Mouse (Mus musculus): ENCODE results near the gene Kif18b. TPM values are rescaled to one million over a fixed set of nuclear protein-coding genes. Genes with fewer than 3 reads are reported as not detected.

Kif18b gene
- polyA plus RNA-seq, 1 experiment from 2014 or later: 7.4 TPM

DNA sequence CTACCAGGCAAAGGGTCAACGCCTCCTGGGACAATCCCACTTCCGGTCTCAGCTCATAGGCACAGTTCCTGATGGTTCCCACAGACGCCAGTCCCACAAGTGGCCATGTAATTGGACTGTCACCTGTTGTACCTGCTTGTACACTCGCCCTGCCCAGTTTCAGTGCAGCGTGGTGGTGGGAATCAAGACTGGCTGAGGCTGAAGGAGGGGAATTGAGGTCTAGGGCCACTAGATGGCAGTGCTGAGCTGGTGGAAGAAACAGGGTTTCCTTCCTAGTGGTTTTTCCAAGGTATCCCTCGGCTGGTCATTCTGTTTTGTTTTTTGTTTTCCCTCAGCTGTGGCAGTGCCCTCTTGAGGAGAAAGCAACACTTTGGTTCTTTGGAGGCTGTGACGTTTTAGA is 24.2 kb downstream of the Kif18b start, which contains the start of gene Gfap:
Gene Gfap, minus strand, starts transcription at position 150 of the 400 bp plus-strand sequence.
- 12% methylated on average over 7 of the region's 7 CpGs for WGBS

GRCm38 (mm10) chr11:102898408-102898807 is 26.5 kb downstream of the Kif18b start:
- DNase-seq (ENCODE audit: low spot score) (no peak), ATAC-seq (replicated peaks; ENCODE audit: insufficient number of reproducible peaks, low FRiP score, low TSS enrichment, low read depth) (no peak)
- Histone ChIP-seq H3K36me3 (replicated peaks; ENCODE audit: control insufficient read depth, insufficient read depth, low read depth, low read length) (no peaks in the 10 kb centered on the region), H3K4me2 (ENCODE audit: low read depth, low read length) (no peak overlapping the region), H3K9me3 (replicated peaks; ENCODE audit: control insufficient read depth, low read length) (no peaks in the 10 kb centered on the region), H3K27ac (replicated peaks; ENCODE audit: low read depth, low read length) (no peak overlapping the region), H3K9ac (replicated peaks; ENCODE audit: low read length) (no peak overlapping the region), H3K4me1 (ENCODE audit: control insufficient read depth, insufficient read depth, low read length) (no peaks in the 10 kb centered on the region; the same call in 1 of the 2 replicates), H3K4me3 (ENCODE audit: low read depth, low read length) (no peak overlapping the region), H3K27me3 (ENCODE audit: control insufficient read depth, insufficient read depth, low read length) (peaks cover 6% of the 10 kb centered on the region; the same call in 1 of the 2 replicates)
- WGBS: 65% methylated on average over 9 of the region's 9 CpGs

More for the DNA sequence above, 24.2 kb downstream of the Kif18b start, which contains the start of gene Gfap:
- peak; percentile 90 for DNase-seq (ENCODE audit: low spot score)
- no peaks in the 10 kb centered on the region for H3K36me3 ChIP-seq (replicated peaks; ENCODE audit: control insufficient read depth, insufficient read depth, low read depth, low read length)
- H3K4me1 ChIP-seq (ENCODE audit: control insufficient read depth, insufficient read depth, low read length): no peaks in the 10 kb centered on the region; the same call in 1 of the 2 replicates
- ATAC-seq (replicated peaks; ENCODE audit: insufficient number of reproducible peaks, low FRiP score, low TSS enrichment, low read depth): peak; percentile 54; the same call in 1 of the 2 replicates
- no peak within 1 kb of the TSS for H3K9ac ChIP-seq (replicated peaks; ENCODE audit: low read length)
- no peak within 1 kb of the TSS for H3K4me2 ChIP-seq (ENCODE audit: low read depth, low read length)
- 0 out of 2 replicates have a peak, but pooled peaks cover 2% of the 10 kb centered on the region for H3K27me3 ChIP-seq (ENCODE audit: control insufficient read depth, insufficient read depth, low read length)
- H3K9me3 ChIP-seq (replicated peaks; ENCODE audit: control insufficient read depth, low read length): no peaks in the 10 kb centered on the region
- no peak within 1 kb of the TSS for H3K27ac ChIP-seq (replicated peaks; ENCODE audit: low read depth, low read length)
- H3K4me3 ChIP-seq (ENCODE audit: low read depth, low read length): no peak within 1 kb of the TSS

DNA sequence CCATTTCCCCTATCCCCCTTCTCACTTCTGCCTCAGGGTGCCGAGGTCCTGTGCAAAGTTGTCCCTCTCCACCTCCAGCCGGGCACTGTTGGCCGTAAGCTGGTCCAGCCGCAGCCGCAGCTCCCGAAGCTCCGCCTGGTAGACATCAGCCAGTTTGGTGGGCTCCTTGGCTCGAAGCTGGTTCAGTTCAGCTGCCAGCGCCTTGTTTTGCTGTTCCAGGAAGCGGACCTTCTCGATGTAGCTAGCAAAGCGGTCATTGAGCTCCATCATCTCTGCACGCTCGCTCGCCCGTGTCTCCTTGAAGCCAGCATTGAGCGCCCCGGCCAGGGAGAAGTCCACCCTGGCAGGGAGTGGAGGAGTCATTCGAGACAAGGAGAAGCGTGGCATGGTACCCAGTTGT is 28.3 kb downstream of the Kif18b start:
- DNase-seq (ENCODE audit: low spot score) (no peak), ATAC-seq (replicated peaks; ENCODE audit: insufficient number of reproducible peaks, low FRiP score, low TSS enrichment, low read depth) (no peak)
- H3K36me3 ChIP-seq (replicated peaks; ENCODE audit: control insufficient read depth, insufficient read depth, low read depth, low read length): no peaks in the 10 kb centered on the region
- no peak overlapping the region for H3K4me2 ChIP-seq (ENCODE audit: low read depth, low read length)
- H3K4me3 ChIP-seq (ENCODE audit: low read depth, low read length): no peak overlapping the region
- H3K9ac ChIP-seq (replicated peaks; ENCODE audit: low read length): no peak overlapping the region
- peaks cover 6% of the 10 kb centered on the region for H3K27me3 ChIP-seq (ENCODE audit: control insufficient read depth, insufficient read depth, low read length)
- H3K27ac ChIP-seq (replicated peaks; ENCODE audit: low read depth, low read length): no peak overlapping the region
- H3K9me3 ChIP-seq (replicated peaks; ENCODE audit: control insufficient read depth, low read length): no peaks in the 10 kb centered on the region
- WGBS: 77% methylated on average over 20 of the region's 20 CpGs
- H3K4me1 ChIP-seq (ENCODE audit: control insufficient read depth, insufficient read depth, low read length): no peaks in the 10 kb centered on the region; the same call in 1 of the 2 replicates

DNA sequence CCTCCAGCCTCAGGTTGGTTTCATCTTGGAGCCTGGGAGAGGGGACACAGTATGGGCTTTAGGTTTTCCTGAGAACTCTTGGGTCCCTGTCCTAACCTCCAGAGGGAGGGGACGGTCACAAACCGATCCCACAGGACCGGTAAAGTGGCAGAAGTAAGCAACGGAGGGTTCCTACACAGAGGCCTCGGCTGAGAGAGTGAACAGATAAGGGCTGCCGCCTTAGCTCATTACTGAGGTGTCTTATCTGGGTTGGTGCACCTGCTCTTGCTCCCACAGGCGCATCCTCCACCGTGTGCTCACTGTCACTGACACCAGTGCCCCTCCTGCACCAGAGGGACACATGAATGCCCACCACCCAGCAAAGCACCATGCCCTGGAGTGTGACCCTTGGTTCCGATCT is 29.1 kb downstream of the Kif18b start:
- no peak for DNase-seq (ENCODE audit: low spot score)
- H3K4me2 ChIP-seq (ENCODE audit: low read depth, low read length): no peak overlapping the region
- no peaks in the 10 kb centered on the region for H3K9me3 ChIP-seq (replicated peaks; ENCODE audit: control insufficient read depth, low read length)
- no peaks in the 10 kb centered on the region for H3K36me3 ChIP-seq (replicated peaks; ENCODE audit: control insufficient read depth, insufficient read depth, low read depth, low read length)
- 81% methylated on average over 9 of the region's 9 CpGs for WGBS
- H3K9ac ChIP-seq (replicated peaks; ENCODE audit: low read length): no peak overlapping the region
- no peak for ATAC-seq (replicated peaks; ENCODE audit: insufficient number of reproducible peaks, low FRiP score, low TSS enrichment, low read depth)
- H3K4me3 ChIP-seq (ENCODE audit: low read depth, low read length): no peak overlapping the region
- no peak overlapping the region for H3K27ac ChIP-seq (replicated peaks; ENCODE audit: low read depth, low read length)
- H3K27me3 ChIP-seq (ENCODE audit: control insufficient read depth, insufficient read depth, low read length): peaks cover 6% of the 10 kb centered on the region
- no peaks in the 10 kb centered on the region; the same call in 1 of the 2 replicates for H3K4me1 ChIP-seq (ENCODE audit: control insufficient read depth, insufficient read depth, low read length)

DNA sequence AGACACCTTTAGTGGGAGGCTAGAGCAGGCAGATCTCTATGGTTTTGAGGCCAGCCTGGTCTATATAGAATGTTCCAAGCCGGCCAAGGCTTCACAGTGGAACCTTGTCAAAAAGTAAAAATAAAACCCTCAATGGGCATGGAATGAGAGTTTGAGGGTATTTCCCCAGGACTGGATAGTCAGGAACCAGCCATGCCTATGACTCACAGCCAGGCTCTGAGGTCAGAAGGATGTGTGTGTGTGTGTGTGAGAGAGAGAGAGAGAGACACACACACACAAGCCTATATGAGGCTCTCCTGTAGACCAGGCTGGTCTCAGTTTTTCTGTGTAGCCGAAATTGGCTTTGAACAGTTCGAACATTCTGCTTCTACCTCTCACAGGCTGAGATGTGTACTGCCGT is 30.2 kb downstream of the Kif18b start:
- DNase-seq (ENCODE audit: low spot score): no peak
- Histone ChIP-seq H3K4me1 (ENCODE audit: control insufficient read depth, insufficient read depth, low read length) (no peaks in the 10 kb centered on the region; the same call in 1 of the 2 replicates), H3K27me3 (ENCODE audit: control insufficient read depth, insufficient read depth, low read length) (peaks cover 6% of the 10 kb centered on the region), H3K4me3 (ENCODE audit: low read depth, low read length) (no peak overlapping the region), H3K9ac (replicated peaks; ENCODE audit: low read length) (no peak overlapping the region), H3K27ac (replicated peaks; ENCODE audit: low read depth, low read length) (no peak overlapping the region), H3K4me2 (ENCODE audit: low read depth, low read length) (no peak overlapping the region), H3K9me3 (replicated peaks; ENCODE audit: control insufficient read depth, low read length) (no peaks in the 10 kb centered on the region), H3K36me3 (replicated peaks; ENCODE audit: control insufficient read depth, insufficient read depth, low read depth, low read length) (no peaks in the 10 kb centered on the region)
- no peak for ATAC-seq (replicated peaks; ENCODE audit: insufficient number of reproducible peaks, low FRiP score, low TSS enrichment, low read depth)
- 93% methylated on average over 4 of the region's 4 CpGs for WGBS

- peak; percentile 78 for ATAC-seq (replicated peaks; ENCODE audit: insufficient number of reproducible peaks, low FRiP score, low TSS enrichment, low read depth)
- H3K27ac ChIP-seq (replicated peaks; ENCODE audit: low read depth, low read length): no peak overlapping the region
- WGBS: 1% methylated on average over 43 of the region's 43 CpGs
Measured at GRCm38 (mm10) chr11:102893015-102893651, 31.8 kb downstream of the Kif18b start.

DNA sequence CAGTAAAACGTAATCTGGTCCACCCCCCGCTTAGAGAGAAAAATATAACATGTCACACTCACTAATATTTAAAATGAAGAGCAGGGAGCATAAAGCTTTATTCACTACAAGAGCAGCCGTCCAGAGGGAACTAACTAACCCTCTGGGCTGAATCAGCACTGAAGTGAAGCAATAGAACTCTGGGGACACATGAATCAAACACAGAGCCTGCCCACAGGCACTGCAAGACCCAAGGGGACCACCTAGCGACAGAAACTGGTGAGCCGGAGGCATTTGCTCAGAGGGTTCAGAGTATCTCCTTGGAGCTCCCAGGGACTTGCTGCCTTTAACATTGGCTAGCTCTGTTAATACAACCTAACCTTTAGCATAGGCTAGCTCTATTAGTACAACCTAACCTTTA is 34.8 kb downstream of the Kif18b start:
- no peak for ATAC-seq (replicated peaks; ENCODE audit: insufficient number of reproducible peaks, low FRiP score, low TSS enrichment, low read depth)
- no peak for DNase-seq (ENCODE audit: low spot score)
- WGBS: 68% methylated on average over 5 of the region's 5 CpGs
- Histone ChIP-seq H3K4me2 (ENCODE audit: low read depth, low read length) (no peak overlapping the region), H3K9ac (replicated peaks; ENCODE audit: low read length) (no peak overlapping the region), H3K4me1 (ENCODE audit: control insufficient read depth, insufficient read depth, low read length) (no peaks in the 10 kb centered on the region), H3K36me3 (replicated peaks; ENCODE audit: control insufficient read depth, insufficient read depth, low read depth, low read length) (no peaks in the 10 kb centered on the region), H3K4me3 (ENCODE audit: low read depth, low read length) (no peak overlapping the region), H3K9me3 (replicated peaks; ENCODE audit: control insufficient read depth, low read length) (no peaks in the 10 kb centered on the region), H3K27me3 (ENCODE audit: control insufficient read depth, insufficient read depth, low read length) (peaks cover 4% of the 10 kb centered on the region), H3K27ac (replicated peaks; ENCODE audit: low read depth, low read length) (no peak overlapping the region)

More at GRCm38 (mm10) chr11:102893015-102893651, 31.8 kb downstream of the Kif18b start:
- H3K9me3 ChIP-seq (replicated peaks; ENCODE audit: control insufficient read depth, low read length): no peaks in the 10 kb centered on the region
- H3K4me1 ChIP-seq (ENCODE audit: control insufficient read depth, insufficient read depth, low read length): no peaks in the 10 kb centered on the region; the same call in 1 of the 2 replicates
- no peaks in the 10 kb centered on the region for H3K36me3 ChIP-seq (replicated peaks; ENCODE audit: control insufficient read depth, insufficient read depth, low read depth, low read length)
- H3K4me2 ChIP-seq (ENCODE audit: low read depth, low read length): peak overlapping the region; percentile 63
- peak overlapping the region; percentile 60 for H3K9ac ChIP-seq (replicated peaks; ENCODE audit: low read length)
- H3K27me3 ChIP-seq (ENCODE audit: control insufficient read depth, insufficient read depth, low read length): peaks cover 6% of the 10 kb centered on the region
- peak; percentile 83 for DNase-seq (ENCODE audit: low spot score)
- H3K4me3 ChIP-seq (ENCODE audit: low read depth, low read length): peak overlapping the region; percentile 29

- Histone ChIP-seq H3K4me3 (ENCODE audit: low read depth, low read length) (no peak overlapping the region), H3K27me3 (ENCODE audit: control insufficient read depth, insufficient read depth, low read length) (no peaks in the 10 kb centered on the region; the same call in 1 of the 2 replicates), H3K36me3 (replicated peaks; ENCODE audit: control insufficient read depth, insufficient read depth, low read depth, low read length) (no peaks in the 10 kb centered on the region), H3K9me3 (replicated peaks; ENCODE audit: control insufficient read depth, low read length) (no peaks in the 10 kb centered on the region), H3K27ac (replicated peaks; ENCODE audit: low read depth, low read length) (no peak overlapping the region), H3K4me2 (ENCODE audit: low read depth, low read length) (no peak overlapping the region), H3K9ac (replicated peaks; ENCODE audit: low read length) (no peak overlapping the region), H3K4me1 (ENCODE audit: control insufficient read depth, insufficient read depth, low read length) (no peaks in the 10 kb centered on the region)
- DNase-seq (ENCODE audit: low spot score) (no peak), ATAC-seq (replicated peaks; ENCODE audit: insufficient number of reproducible peaks, low FRiP score, low TSS enrichment, low read depth) (no peak)
- 54% methylated on average over 3 of the region's 3 CpGs for WGBS
Measured at GRCm38 (mm10) chr11:102888135-102888534, 36.8 kb downstream of the Kif18b start.
